Mouse (Mus musculus): Measurements from ENCODE around the gene Hormad1. TPM values are rescaled to one million over a fixed set of nuclear protein-coding genes. Genes with fewer than 3 reads are reported as not detected.

Gene Hormad1
- total and polyA plus RNA-seq, 3 experiments: 0.11 TPM; not detected in 2

DNA sequence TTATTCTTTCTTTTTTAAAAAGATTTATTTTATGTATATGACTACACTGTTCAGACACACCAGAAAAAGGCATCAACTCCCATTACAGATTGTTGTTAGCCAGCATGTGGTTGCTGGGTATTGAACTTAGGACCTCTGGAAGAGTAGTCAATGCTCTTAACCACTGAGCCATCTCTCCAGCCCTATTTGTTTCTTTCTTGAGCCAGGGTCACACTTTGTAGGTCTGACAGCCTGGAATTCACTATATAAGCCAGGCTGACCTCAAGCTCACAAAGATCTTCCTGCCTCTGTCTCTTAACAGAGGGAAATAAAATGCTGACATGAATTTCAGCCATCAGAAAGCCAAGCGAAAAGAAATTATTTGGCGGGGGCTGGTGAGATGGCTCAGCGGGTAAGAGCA lies 10.1 kb downstream of the Hormad1 start:
- ATAC-seq (ENCODE audit: extremely low read depth, insufficient number of reproducible peaks, low FRiP score, poor library complexity, severe bottlenecking) (no peak), DNase-seq (ENCODE audit: low spot score) (no peak)

DNA sequence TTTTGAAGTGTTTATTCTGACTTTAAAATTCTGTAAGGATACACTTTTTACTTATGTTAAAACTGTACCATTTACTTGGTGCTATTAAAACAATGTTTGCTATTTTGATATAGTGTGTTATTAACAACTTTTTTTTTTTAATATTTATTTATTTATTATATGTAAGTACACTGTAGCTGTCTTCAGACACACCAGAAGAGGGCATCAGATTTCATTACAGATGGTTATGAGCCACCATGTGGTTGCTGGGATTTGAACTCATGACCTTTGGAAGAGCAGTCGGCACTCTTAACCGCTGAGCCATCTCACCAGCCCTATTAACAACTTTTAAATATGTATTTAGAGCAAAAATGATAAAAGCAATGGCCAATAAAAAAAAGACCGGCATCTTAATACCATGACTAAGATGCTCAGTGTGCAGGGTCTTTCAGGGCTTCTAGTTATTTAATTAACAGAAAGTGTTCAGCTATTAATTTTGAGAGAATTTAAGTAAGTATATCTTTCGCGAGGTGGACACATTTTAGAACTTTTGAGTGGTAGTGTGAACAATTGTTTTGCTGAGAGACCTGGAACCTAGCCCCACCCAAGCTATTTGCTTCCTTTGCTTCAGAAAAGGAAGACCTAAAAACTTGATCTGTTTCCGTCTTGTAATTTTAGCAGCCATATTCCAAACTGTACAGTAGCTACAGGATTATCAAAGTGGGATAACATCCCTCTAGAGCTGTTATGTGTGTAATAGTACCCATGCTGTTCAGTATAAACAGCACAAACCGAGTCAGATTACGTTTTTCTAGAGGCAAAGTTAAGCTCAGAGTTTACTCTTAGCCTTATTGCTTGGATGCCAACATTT lies 28.5 kb downstream of the Hormad1 start:
- H3K4me3 ChIP-seq (ENCODE audit: low read depth, low read length): peak overlapping the region; percentile 78
- TF ChIP-seq POLR2AphosphoS5 (IDR thresholded peaks at IDR 0.05; ENCODE audit: insufficient replicate concordance, low read depth, low read length) (no peak; the same call in 1 of the 2 replicates), TAL1 (conservative IDR thresholded peaks at IDR 0.05; ENCODE audit: low read depth, low read length) (no peak), GATA1 (IDR thresholded peaks at IDR 0.05; ENCODE audit: borderline replicate concordance, low read length) (no peak), GATA2 (IDR thresholded peaks at IDR 0.05; ENCODE audit: borderline replicate concordance, low read depth, low read length) (no peak), CTCF (IDR thresholded peaks at IDR 0.05; ENCODE audit: low read depth, low read length) (no peak)
- no peaks in the 10 kb centered on the region for H3K9me3 ChIP-seq (replicated peaks)
- H3K4me1 ChIP-seq (ENCODE audit: insufficient read depth, low read depth, low read length): peaks cover 17% of the 10 kb centered on the region
- no peaks in the 10 kb centered on the region for H3K27me3 ChIP-seq (ENCODE audit: insufficient read depth, low read length)
- DNase-seq (ENCODE audit: low spot score): no peak
- peaks cover 21% of the 10 kb centered on the region for H3K36me3 ChIP-seq (replicated peaks)
- no peak for ATAC-seq (ENCODE audit: extremely low read depth, insufficient number of reproducible peaks, low FRiP score, poor library complexity, severe bottlenecking)

More for the DNA sequence above, 10.1 kb downstream of the Hormad1 start:
- H3K27me3 ChIP-seq (ENCODE audit: insufficient read depth, low read length): no peaks in the 10 kb centered on the region
- no peaks in the 10 kb centered on the region for H3K36me3 ChIP-seq (replicated peaks)
- no peaks in the 10 kb centered on the region for H3K4me1 ChIP-seq (ENCODE audit: insufficient read depth, low read depth, low read length)
- H3K4me3 ChIP-seq (ENCODE audit: low read depth, low read length): no peak overlapping the region
- TF ChIP-seq CTCF (IDR thresholded peaks at IDR 0.05; ENCODE audit: low read depth, low read length) (no peak), GATA2 (IDR thresholded peaks at IDR 0.05; ENCODE audit: borderline replicate concordance, low read depth, low read length) (no peak), GATA1 (IDR thresholded peaks at IDR 0.05; ENCODE audit: borderline replicate concordance, low read length) (no peak), POLR2AphosphoS5 (IDR thresholded peaks at IDR 0.05; ENCODE audit: insufficient replicate concordance, low read depth, low read length) (no peak), TAL1 (conservative IDR thresholded peaks at IDR 0.05; ENCODE audit: low read depth, low read length) (no peak)
- H3K9me3 ChIP-seq (replicated peaks): no peaks in the 10 kb centered on the region

- TF ChIP-seq CTCF (IDR thresholded peaks at IDR 0.05; ENCODE audit: low read depth, low read length): no peak
- TF ChIP-seq GATA1 (IDR thresholded peaks at IDR 0.05; ENCODE audit: borderline replicate concordance, low read length): no peak
- no peak for TF ChIP-seq GATA2 (IDR thresholded peaks at IDR 0.05; ENCODE audit: borderline replicate concordance, low read depth, low read length)
- no peak for TF ChIP-seq POLR2AphosphoS5 (IDR thresholded peaks at IDR 0.05; ENCODE audit: insufficient replicate concordance, low read depth, low read length)
- TF ChIP-seq TAL1 (conservative IDR thresholded peaks at IDR 0.05; ENCODE audit: low read depth, low read length): no peak
- Histone ChIP-seq H3K36me3 (replicated peaks) (peaks cover 28% of the 10 kb centered on the region), H3K9me3 (replicated peaks) (no peaks in the 10 kb centered on the region), H3K4me1 (ENCODE audit: insufficient read depth, low read depth, low read length) (peaks cover 17% of the 10 kb centered on the region), H3K4me3 (ENCODE audit: low read depth, low read length) (peak within 1 kb of the TSS; percentile 78), H3K27me3 (ENCODE audit: insufficient read depth, low read length) (no peaks in the 10 kb centered on the region)
- peak; percentile 100 for ATAC-seq (ENCODE audit: extremely low read depth, insufficient number of reproducible peaks, low FRiP score, poor library complexity, severe bottlenecking)
- peak; percentile 99 for DNase-seq (ENCODE audit: low spot score)
Measured at GRCm38 (mm10) chr3:95588604-95589086, 29.2 kb downstream of the Hormad1 start, which contains the start of gene Golph3l. Gene Golph3l (plus strand): TSS chr3:95588934.

GRCm38 (mm10) chr3:95598734-95599133 lies 39.3 kb downstream of the Hormad1 start:
- H3K4me3 ChIP-seq (ENCODE audit: low read depth, low read length): no peak overlapping the region
- no peaks in the 10 kb centered on the region for H3K27me3 ChIP-seq (ENCODE audit: insufficient read depth, low read length)
- H3K9me3 ChIP-seq (replicated peaks): no peaks in the 10 kb centered on the region
- peaks cover 56% of the 10 kb centered on the region for H3K36me3 ChIP-seq (replicated peaks)
- TF ChIP-seq TAL1 (conservative IDR thresholded peaks at IDR 0.05; ENCODE audit: low read depth, low read length) (no peak), GATA2 (IDR thresholded peaks at IDR 0.05; ENCODE audit: borderline replicate concordance, low read depth, low read length) (no peak), CTCF (IDR thresholded peaks at IDR 0.05; ENCODE audit: low read depth, low read length) (no peak), POLR2AphosphoS5 (IDR thresholded peaks at IDR 0.05; ENCODE audit: insufficient replicate concordance, low read depth, low read length) (no peak), GATA1 (IDR thresholded peaks at IDR 0.05; ENCODE audit: borderline replicate concordance, low read length) (no peak)
- peaks cover 2% of the 10 kb centered on the region; the same call in 1 of the 2 replicates for H3K4me1 ChIP-seq (ENCODE audit: insufficient read depth, low read depth, low read length)
- DNase-seq (ENCODE audit: low spot score) (no peak), ATAC-seq (ENCODE audit: extremely low read depth, insufficient number of reproducible peaks, low FRiP score, poor library complexity, severe bottlenecking) (no peak)

DNA sequence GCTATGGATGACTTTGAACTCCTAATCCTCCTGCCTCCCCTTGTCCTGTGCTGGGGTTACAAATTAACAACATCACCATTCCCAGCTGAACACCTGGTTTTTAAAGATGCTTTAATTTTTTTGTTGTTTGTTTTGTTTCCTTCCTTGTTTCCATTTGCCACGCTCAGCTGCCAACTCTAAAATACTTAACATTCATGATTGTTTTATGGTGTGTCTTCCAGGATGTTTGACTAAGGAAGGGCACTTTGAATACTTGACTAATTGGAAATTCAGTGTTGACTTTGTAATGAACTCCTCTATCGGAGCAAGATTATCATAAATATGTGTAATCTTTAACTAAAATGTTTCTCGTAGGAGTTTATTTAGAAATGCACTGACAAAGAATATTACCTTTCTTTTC lies 41.8 kb downstream of the Hormad1 start:
- TF ChIP-seq CTCF (IDR thresholded peaks at IDR 0.05; ENCODE audit: low read depth, low read length): no peak
- TF ChIP-seq GATA1 (IDR thresholded peaks at IDR 0.05; ENCODE audit: borderline replicate concordance, low read length): no peak
- no peak for TF ChIP-seq POLR2AphosphoS5 (IDR thresholded peaks at IDR 0.05; ENCODE audit: insufficient replicate concordance, low read depth, low read length)
- TF ChIP-seq GATA2 (IDR thresholded peaks at IDR 0.05; ENCODE audit: borderline replicate concordance, low read depth, low read length): no peak
- no peak for TF ChIP-seq TAL1 (conservative IDR thresholded peaks at IDR 0.05; ENCODE audit: low read depth, low read length)
- Histone ChIP-seq H3K36me3 (replicated peaks) (peaks cover 53% of the 10 kb centered on the region), H3K4me3 (ENCODE audit: low read depth, low read length) (no peak overlapping the region), H3K4me1 (ENCODE audit: insufficient read depth, low read depth, low read length) (peaks cover 2% of the 10 kb centered on the region; the same call in 1 of the 2 replicates), H3K9me3 (replicated peaks) (no peaks in the 10 kb centered on the region), H3K27me3 (ENCODE audit: insufficient read depth, low read length) (no peaks in the 10 kb centered on the region)
- DNase-seq (ENCODE audit: low spot score): no peak
- ATAC-seq (ENCODE audit: extremely low read depth, insufficient number of reproducible peaks, low FRiP score, poor library complexity, severe bottlenecking): no peak

GRCm38 (mm10) chr3:95606096-95606495 lies 46.6 kb downstream of the Hormad1 start:
- no peak for ATAC-seq (ENCODE audit: extremely low read depth, insufficient number of reproducible peaks, low FRiP score, poor library complexity, severe bottlenecking)
- peaks cover 6% of the 10 kb centered on the region; the same call in 1 of the 2 replicates for H3K4me1 ChIP-seq (ENCODE audit: insufficient read depth, low read depth, low read length)
- no peaks in the 10 kb centered on the region for H3K27me3 ChIP-seq (ENCODE audit: insufficient read depth, low read length)
- no peak for DNase-seq (ENCODE audit: low spot score)
- H3K9me3 ChIP-seq (replicated peaks): no peaks in the 10 kb centered on the region
- peaks cover 65% of the 10 kb centered on the region for H3K36me3 ChIP-seq (replicated peaks)
- TF ChIP-seq POLR2AphosphoS5 (IDR thresholded peaks at IDR 0.05; ENCODE audit: insufficient replicate concordance, low read depth, low read length) (no peak), TAL1 (conservative IDR thresholded peaks at IDR 0.05; ENCODE audit: low read depth, low read length) (no peak), GATA1 (IDR thresholded peaks at IDR 0.05; ENCODE audit: borderline replicate concordance, low read length) (no peak), GATA2 (IDR thresholded peaks at IDR 0.05; ENCODE audit: borderline replicate concordance, low read depth, low read length) (no peak), CTCF (IDR thresholded peaks at IDR 0.05; ENCODE audit: low read depth, low read length) (no peak)
- H3K4me3 ChIP-seq (ENCODE audit: low read depth, low read length): no peak overlapping the region
